Mouse (Mus musculus): Measurements from ENCODE around the gene Tekt1. TPM values are rescaled to one million over a fixed set of nuclear protein-coding genes. Genes with fewer than 3 reads are reported as not detected.

Tekt1 gene
- polyA plus RNA-seq, 2 experiments = 1.3 to 2.2 TPM

DNA sequence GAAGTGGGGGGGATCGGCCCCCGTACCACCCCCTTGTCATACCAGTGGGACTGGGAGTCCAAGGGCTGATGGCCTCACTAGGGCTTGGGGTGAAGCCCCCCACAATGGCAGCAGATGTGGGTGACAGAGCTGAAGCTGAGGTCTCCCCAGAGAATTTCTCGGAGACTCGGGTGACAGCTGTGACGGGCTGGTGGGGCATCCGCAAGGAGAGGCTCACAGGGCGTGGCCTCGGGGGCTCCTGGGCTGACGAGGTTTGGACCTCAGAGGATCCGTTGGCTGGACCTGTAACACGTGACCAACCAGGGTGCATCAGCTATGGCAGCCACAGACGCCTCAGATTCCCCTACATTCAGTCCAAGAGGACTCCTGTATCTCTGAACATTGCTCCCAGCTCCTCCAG is 40.7 kb upstream of the Tekt1 start:
- DNase-seq (ENCODE audit: low spot score) = no peak
- H3K9ac ChIP-seq (ENCODE audit: low read depth, low read length, severe bottlenecking) = no peak overlapping the region
- H3K4me3 ChIP-seq (replicated peaks; ENCODE audit: low read length) = no peak overlapping the region
- 78% methylated on average over 12 of the region's 12 CpGs for WGBS
- H3K27me3 ChIP-seq (ENCODE audit: control insufficient read depth, insufficient read depth, low read length) = no peaks in the 10 kb centered on the region
- no peak overlapping the region for H3K27ac ChIP-seq (replicated peaks; ENCODE audit: low read depth, low read length)
- ATAC-seq (ENCODE audit: low FRiP score, low read depth) = no peak
- TF ChIP-seq POLR2A (IDR thresholded peaks at IDR 0.05; ENCODE audit: borderline replicate concordance, extremely low read depth, insufficient read depth, insufficient read length) = no peak
- no peaks in the 10 kb centered on the region; the same call in 1 of the 2 replicates for H3K4me1 ChIP-seq (ENCODE audit: control insufficient read depth, insufficient read depth, low read length)
- H3K9me3 ChIP-seq (ENCODE audit: control insufficient read depth, low read length) = no peaks in the 10 kb centered on the region
- no peak overlapping the region for H3K4me2 ChIP-seq (replicated peaks; ENCODE audit: low read depth, low read length, severe bottlenecking)
- peaks cover 6% of the 10 kb centered on the region; the same call in 1 of the 2 replicates for H3K36me3 ChIP-seq (ENCODE audit: control insufficient read depth, insufficient read depth, low read length)

DNA sequence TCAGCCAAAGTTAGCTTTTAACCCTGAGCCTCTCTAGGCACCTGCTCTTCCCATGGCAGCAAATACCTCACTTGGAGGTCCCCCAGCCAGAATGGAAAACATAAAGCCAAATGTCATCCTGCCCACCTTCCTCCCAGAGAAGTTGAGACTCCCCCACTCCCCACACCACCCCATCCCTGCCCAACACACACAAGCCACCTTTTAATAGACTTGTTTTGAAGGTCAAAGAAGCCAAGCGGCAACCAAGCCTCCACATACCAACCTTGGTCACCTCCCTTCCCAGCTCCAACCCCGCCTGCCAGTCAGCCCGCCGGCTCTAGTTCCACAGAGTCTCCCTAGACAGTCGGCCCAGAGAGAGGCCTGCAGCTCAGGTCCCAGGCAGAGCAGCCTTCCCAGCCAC is 39.8 kb upstream of the Tekt1 start:
- peaks cover 6% of the 10 kb centered on the region; the same call in 1 of the 2 replicates for H3K4me1 ChIP-seq (ENCODE audit: control insufficient read depth, insufficient read depth, low read length)
- no peak for TF ChIP-seq POLR2A (IDR thresholded peaks at IDR 0.05; ENCODE audit: borderline replicate concordance, extremely low read depth, insufficient read depth, insufficient read length)
- no peaks in the 10 kb centered on the region for H3K27me3 ChIP-seq (ENCODE audit: control insufficient read depth, insufficient read depth, low read length)
- no peak overlapping the region for H3K27ac ChIP-seq (replicated peaks; ENCODE audit: low read depth, low read length)
- ATAC-seq (ENCODE audit: low FRiP score, low read depth) (no peak), DNase-seq (ENCODE audit: low spot score) (no peak)
- H3K4me3 ChIP-seq (replicated peaks; ENCODE audit: low read length) = no peak overlapping the region
- H3K9ac ChIP-seq (ENCODE audit: low read depth, low read length, severe bottlenecking) = no peak overlapping the region
- peaks cover 6% of the 10 kb centered on the region; the same call in 1 of the 2 replicates for H3K36me3 ChIP-seq (ENCODE audit: control insufficient read depth, insufficient read depth, low read length)
- WGBS = 77% methylated on average over 5 of the region's 5 CpGs
- no peak overlapping the region for H3K4me2 ChIP-seq (replicated peaks; ENCODE audit: low read depth, low read length, severe bottlenecking)
- H3K9me3 ChIP-seq (ENCODE audit: control insufficient read depth, low read length) = no peaks in the 10 kb centered on the region

DNA sequence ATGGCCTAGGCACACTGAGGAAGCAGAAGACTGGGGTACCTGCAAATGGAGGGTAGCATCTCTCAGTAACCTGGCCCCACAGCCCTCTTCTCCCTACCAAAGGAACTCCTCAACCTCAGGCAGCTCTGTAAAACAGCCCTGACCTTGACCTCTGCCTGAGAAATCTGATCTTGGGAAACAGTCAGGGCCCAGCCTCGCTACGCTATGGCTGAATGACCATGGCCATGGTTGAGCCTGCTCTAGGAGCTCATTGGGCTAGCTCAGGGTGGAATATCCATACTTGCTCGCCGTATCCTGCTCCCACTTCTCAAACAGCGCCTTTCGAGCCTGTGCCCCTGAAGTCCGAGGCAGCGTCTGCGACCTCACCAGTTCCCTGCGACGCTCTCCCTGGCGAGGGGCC is 38.8 kb upstream of the Tekt1 start:
- DNase-seq (ENCODE audit: low spot score) (no peak), ATAC-seq (ENCODE audit: low FRiP score, low read depth) (no peak)
- Histone ChIP-seq H3K4me3 (replicated peaks; ENCODE audit: low read length) (no peak overlapping the region), H3K9ac (ENCODE audit: low read depth, low read length, severe bottlenecking) (no peak overlapping the region), H3K4me1 (ENCODE audit: control insufficient read depth, insufficient read depth, low read length) (peaks cover 16% of the 10 kb centered on the region), H3K9me3 (ENCODE audit: control insufficient read depth, low read length) (no peaks in the 10 kb centered on the region), H3K36me3 (ENCODE audit: control insufficient read depth, insufficient read depth, low read length) (peaks cover 6% of the 10 kb centered on the region; the same call in 1 of the 2 replicates), H3K27me3 (ENCODE audit: control insufficient read depth, insufficient read depth, low read length) (no peaks in the 10 kb centered on the region), H3K4me2 (replicated peaks; ENCODE audit: low read depth, low read length, severe bottlenecking) (no peak overlapping the region), H3K27ac (replicated peaks; ENCODE audit: low read depth, low read length) (no peak overlapping the region)
- WGBS = 81% methylated on average over 12 of the region's 12 CpGs
- TF ChIP-seq POLR2A (IDR thresholded peaks at IDR 0.05; ENCODE audit: borderline replicate concordance, extremely low read depth, insufficient read depth, insufficient read length) = no peak

DNA sequence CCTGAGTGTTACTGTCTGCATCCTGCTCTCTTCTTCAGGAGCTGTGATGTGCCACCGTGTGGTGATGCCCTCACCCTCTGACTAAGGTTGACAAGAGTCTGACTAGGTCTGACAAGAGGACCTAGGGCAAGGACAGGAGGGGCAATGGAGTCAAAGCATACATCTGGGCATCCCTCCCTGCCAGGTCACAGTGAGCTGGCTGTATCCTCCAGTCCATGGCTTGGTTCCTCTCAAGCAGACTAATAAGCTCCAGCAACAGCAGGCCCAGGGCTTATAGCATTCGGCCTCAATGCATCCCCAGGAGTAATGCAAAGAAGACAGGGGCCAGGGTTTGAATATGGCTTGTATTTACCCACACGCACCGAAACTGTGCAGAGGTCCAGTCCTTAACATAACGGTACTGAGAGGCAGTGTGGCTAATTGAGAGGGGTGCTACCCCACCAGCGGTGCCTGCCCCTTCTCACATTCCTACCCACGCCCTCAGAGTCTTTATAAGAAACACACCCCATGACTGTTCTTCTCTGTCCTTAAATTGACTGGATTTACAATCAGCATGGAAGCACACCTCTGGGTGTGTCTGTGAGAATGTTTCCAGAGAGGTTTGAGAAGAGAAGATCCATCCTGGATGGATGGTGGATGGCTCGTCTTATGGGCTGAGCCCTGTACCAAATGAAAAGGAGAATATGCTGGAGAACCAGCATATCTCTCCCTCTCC is 35.7 kb upstream of the Tekt1 start:
- no peak for ATAC-seq (ENCODE audit: low FRiP score, low read depth)
- TF ChIP-seq POLR2A (IDR thresholded peaks at IDR 0.05; ENCODE audit: borderline replicate concordance, extremely low read depth, insufficient read depth, insufficient read length) = no peak
- Histone ChIP-seq H3K9me3 (ENCODE audit: control insufficient read depth, low read length) (no peaks in the 10 kb centered on the region), H3K27ac (replicated peaks; ENCODE audit: low read depth, low read length) (no peak overlapping the region), H3K27me3 (ENCODE audit: control insufficient read depth, insufficient read depth, low read length) (no peaks in the 10 kb centered on the region), H3K4me2 (replicated peaks; ENCODE audit: low read depth, low read length, severe bottlenecking) (no peak overlapping the region), H3K36me3 (ENCODE audit: control insufficient read depth, insufficient read depth, low read length) (peaks cover 6% of the 10 kb centered on the region; the same call in 1 of the 2 replicates), H3K4me3 (replicated peaks; ENCODE audit: low read length) (no peak overlapping the region), H3K4me1 (ENCODE audit: control insufficient read depth, insufficient read depth, low read length) (peaks cover 18% of the 10 kb centered on the region), H3K9ac (ENCODE audit: low read depth, low read length, severe bottlenecking) (no peak overlapping the region)
- DNase-seq (ENCODE audit: low spot score) = no peak
- 71% methylated on average over 8 of the region's 8 CpGs for WGBS

DNA sequence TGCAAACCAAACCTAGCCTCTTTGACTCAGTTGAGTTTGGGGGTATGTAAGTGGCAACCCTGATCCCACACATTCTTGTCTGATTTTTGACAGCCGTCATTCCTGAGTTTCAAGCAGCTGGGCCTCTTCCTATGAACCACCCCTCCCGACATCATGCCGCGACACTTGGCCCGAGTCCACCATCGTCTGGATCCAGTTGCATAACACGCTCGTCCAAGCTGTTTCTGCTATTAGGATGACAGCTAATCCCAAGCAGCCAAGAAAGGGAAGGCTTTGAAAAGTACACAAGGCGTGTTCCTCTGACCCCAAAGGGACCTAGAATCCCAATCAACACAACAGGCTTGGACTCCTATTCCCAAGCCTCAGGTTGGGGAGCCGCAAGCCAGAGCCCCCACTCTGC is 34.8 kb upstream of the Tekt1 start:
- Histone ChIP-seq H3K4me2 (replicated peaks; ENCODE audit: low read depth, low read length, severe bottlenecking) (no peak overlapping the region), H3K27me3 (ENCODE audit: control insufficient read depth, insufficient read depth, low read length) (no peaks in the 10 kb centered on the region), H3K4me1 (ENCODE audit: control insufficient read depth, insufficient read depth, low read length) (peaks cover 18% of the 10 kb centered on the region), H3K27ac (replicated peaks; ENCODE audit: low read depth, low read length) (peak overlapping the region; percentile 52), H3K4me3 (replicated peaks; ENCODE audit: low read length) (no peak overlapping the region), H3K36me3 (ENCODE audit: control insufficient read depth, insufficient read depth, low read length) (peaks cover 6% of the 10 kb centered on the region; the same call in 1 of the 2 replicates), H3K9me3 (ENCODE audit: control insufficient read depth, low read length) (no peaks in the 10 kb centered on the region), H3K9ac (ENCODE audit: low read depth, low read length, severe bottlenecking) (no peak overlapping the region)
- 54% methylated on average over 10 of the region's 10 CpGs for WGBS
- DNase-seq (ENCODE audit: low spot score) (peak; percentile 58), ATAC-seq (ENCODE audit: low FRiP score, low read depth) (peak; percentile 39; the same call in 1 of the 2 replicates)
- no peak for TF ChIP-seq POLR2A (IDR thresholded peaks at IDR 0.05; ENCODE audit: borderline replicate concordance, extremely low read depth, insufficient read depth, insufficient read length)
